Mouse (Mus musculus) CD4-positive helper T cell, adult 2 months (primary cell): ENCODE data around the gene Cnga1.

ENCODE experiments used
- DNase-seq: peaks from one replicate; pipeline ENCODE4 v3.0.0-alpha.2; 2012; ENCODE audit warnings: low read depth, missing footprints, low spot score

Gene Cnga1

DNA sequence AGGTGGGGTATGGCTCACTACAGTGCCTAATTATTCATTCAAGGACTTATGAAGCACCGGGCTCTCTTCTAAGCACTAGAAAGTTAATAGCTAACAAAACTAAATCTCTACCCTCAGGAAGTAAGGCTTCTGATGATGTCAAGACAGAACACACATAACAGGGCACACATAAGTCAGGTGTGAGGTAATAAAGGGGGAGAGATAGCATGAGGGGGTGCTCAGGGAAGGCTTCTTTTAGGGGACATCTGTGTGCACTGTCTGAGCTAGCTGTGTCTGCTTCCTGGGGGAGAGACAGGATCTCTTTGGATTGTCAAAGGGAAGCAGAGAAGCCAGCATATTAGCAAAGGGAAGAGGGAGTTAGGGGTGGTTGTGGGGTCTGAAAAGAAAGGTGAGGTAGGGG lies at the start of gene Cnga1:
TSS of gene Cnga1 (minus strand) at position 101 of the 400 bp plus-strand sequence.
- DNase-seq, result no peak

DNA sequence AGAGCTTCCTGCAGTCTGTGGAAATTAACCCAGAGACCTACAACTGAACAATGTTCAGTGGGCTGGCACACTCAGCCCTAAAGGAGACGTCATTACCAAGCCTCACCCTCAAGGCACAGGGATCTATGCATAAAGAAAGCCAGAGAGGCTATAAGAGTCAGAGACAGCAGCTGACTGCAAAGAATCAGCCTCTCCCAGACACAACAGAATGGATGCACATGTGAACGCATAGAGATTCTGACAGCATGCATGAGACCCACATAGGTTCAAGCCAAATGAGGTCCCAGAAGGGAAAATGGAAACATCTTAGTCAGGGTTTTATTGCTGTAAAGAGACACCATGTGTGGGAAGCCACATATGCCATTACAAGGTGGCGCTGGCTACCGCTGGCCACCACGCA lies 46.4 kb upstream of the Cnga1 start:
- DNase-seq, result no peak

DNA sequence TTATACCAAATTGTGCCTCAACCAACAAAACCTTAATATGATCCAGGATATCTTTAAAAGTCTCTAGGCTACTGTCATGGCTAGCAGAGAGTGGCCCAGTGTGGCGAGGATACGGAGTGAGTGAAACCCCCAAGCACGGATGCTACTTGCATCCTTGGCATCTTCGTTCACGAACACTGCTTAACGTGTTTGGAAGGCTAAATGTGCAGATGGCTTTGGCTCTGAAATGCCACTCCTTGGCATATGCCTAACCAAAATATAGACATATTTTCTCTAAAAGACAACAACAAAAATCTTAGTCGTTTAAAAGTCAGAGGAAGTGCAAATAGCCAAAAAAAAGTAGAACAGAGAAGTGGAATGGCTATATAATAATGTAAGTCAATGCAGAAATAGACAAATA lies 45.5 kb upstream of the Cnga1 start:
- DNase-seq, result no peak

DNA sequence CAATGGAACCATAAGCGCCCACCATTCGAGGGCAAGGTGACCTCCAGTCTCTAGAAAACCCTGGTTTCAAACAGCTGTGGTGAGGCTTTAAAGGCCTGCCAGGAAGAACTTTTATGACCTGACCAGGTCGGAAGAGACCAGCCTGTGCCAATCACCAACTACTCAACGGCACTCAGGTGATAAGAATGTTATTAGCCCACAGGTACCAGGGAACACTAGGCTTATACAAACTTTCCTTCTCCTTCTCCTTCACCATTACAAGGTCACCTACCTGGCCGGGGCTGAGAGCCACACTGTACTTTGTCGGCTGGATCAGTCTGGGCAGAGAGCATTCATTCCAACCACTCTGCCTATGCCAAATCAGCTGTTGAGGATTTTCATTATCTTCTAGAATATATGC lies 37.4 kb upstream of the Cnga1 start:
- no peak for DNase-seq

DNA sequence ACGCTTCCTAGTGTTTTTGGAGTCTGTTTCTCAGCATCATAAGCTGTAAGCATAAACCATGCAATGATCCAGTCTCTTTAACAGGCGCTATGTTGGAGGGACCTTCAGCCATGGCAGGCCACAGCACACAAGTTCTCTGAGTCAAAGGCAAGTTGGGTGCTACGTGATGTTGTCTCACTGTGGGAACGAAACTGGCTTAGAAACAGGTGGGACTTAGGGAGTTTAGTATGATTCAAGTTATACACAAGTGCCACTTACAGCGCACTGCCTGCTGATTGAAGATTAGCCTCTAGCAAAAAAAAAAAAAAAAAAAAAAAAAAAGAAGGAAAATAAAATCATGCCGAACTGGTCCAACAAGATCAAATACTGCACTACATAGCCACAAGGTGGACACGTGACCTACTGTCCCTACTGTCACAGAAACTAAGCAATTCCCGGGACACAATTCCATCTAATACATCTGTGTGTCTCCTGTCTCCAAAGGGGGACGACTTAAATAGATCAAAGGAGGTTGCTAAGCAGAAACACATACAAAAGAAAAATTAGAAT lies 31.0 kb upstream of the Cnga1 start:
- no peak for DNase-seq

DNA sequence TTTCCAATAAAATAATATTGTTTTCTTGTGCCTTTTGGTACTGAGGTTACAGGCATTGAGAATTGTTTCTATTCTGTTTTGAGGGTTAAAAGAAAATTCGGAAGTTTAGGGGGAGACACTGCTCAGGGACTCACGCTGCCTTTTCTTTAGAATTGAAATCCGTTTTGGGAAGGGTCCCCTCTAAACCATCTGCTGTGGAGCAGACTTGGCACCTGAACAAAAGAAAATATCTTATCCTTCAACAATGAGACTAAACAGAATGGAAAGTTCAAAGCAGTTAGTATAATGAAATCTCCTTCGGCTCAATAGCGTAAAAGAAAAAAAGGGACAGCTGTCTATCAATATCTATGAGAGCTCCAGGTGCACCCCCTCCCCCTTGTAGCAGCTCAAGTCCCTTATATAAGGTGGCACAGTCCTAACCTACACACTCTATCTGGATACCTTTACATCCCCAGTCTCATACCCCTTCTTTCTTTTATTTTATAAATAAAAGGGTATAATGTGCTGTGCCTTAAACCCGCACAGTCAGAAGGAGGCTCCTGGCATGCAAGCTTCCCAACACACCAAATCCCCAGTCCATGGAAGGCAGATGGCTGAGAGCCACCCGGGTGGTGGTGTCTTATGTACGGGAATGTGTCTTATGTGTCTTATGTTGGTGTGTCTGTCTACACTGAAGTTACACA lies 27.1 kb upstream of the Cnga1 start:
- DNase-seq, result no peak

DNA sequence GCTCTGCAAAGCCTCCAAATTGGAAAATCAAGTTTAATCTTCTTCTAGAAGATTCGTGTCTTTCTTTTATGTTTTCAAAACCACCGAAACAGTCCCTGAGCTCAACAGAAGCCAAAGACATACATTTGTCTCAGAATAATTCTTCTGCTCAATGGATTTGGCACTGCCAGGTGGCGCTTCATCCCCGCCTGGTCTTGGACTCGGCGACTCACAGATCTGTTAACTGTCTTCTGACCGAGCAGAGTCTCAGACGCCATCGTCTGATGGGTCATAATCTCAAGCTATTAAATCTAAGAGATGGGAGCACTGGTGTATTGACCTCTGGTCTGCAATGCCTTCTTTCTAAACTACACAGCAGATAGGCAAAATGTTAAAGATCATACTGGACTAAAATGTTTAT lies 24.3 kb upstream of the Cnga1 start:
- DNase-seq, result no peak

DNA sequence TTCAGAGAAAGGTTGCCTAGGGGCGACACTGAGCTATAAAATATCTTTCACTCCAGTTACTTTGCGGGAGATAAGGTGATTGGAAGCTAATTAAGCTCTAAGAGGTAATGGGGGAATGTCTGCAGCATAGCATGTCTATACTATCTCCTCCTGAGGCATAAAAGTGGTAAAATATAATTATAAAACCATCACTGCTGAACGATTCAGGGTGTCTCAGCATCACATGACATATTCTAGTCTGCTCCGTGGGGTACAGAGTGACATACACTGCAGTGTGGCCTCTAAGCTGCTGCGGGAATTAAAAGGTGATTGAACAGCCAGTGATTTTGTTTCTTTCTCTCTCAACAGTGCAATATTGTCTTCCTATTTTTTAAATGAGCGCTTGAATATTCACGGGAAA lies 22.4 kb upstream of the Cnga1 start:
- no peak for DNase-seq

DNA sequence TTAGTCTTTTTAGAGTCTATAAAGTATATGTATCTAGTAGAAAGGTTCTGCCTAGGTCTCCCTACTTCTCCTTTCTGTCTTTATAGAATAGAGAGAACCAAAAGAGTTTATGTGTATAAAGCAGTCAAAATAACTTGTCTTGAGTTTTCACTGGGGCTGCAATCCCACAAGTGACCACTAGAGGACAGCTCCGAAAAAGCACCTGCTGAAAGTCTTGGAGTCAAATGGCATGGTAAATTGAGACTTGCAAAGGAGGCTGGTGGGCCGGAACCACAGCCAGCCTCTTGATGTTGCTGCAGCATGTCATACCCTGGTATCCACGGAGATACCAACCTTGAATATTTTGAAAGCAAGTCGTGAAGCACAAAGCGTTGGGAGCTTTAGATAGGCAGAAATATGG lies 21.2 kb upstream of the Cnga1 start:
- DNase-seq, result peak; percentile 61

DNA sequence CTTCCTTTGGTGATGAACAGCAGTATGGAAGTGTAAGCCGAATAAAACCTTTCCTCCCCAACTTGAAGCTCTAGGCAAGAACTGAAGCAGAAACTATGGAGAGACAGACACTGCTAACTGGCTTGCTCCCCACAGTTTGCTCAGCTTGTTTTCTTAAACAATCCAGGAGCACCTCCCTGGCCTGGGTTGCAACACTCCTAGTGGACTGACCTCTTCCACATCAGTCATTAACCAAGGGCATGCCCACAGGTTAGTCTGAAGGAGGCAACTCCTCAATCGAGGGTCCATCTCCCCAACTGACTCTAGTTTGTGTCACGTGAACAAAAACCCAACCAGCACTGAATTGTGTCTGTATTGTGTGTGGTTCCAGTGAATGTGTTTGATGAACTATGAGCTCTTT lies 20.8 kb upstream of the Cnga1 start:
- DNase-seq, result no peak

DNA sequence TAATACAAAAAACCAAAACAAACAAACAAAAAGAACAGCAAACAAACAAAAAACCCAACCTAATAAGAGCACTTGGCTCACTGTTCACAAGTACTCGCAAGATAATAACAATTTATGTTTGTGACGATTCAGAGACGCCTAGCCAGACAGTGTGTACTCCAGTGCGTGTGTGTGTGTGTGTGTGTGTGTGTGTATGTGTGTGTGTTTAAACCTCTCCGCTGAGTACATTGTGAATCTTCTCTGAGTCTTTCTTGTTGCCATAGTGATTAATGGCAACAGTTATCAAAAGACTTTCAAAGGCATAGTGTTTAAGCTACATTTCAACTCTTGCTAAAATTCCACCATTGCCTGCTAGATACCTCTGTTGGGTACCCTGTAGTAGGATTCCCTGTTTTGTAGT lies 20.1 kb upstream of the Cnga1 start:
- DNase-seq, result no peak

DNA sequence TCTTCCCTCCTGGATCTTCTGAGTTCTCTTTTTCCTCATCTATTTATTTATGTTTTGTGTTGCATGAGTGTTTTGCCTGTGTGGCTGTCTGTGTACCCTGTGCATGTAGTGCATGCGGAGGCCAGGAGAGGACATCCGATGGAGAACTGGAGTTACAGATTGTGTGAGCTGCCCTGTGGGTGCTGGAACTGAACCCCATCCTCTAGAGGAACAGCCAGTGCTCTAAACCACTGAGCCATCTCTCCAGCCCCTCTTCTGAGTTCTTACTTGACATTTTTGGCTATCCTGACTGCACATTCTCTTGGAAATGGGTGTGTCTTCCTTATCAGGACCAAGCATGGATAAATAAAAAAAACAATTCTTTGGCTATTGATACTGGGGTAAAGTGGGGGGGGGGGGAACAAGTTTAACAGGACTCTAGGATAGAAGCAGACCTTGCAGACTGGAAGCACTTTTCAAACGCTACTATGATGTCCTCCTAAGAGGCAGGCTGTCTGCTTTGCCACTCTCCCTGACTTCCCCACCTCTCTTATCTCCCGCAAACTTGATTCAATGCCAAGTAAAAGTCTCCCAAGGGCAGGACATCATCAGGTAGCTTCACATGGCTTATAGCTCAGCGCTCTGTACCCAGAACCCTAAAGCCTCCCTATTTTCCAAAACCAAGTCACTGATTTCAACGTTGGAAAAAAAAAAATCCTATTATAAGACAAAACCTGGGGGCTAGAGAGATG lies 17.1 kb upstream of the Cnga1 start:
- DNase-seq, result no peak

DNA sequence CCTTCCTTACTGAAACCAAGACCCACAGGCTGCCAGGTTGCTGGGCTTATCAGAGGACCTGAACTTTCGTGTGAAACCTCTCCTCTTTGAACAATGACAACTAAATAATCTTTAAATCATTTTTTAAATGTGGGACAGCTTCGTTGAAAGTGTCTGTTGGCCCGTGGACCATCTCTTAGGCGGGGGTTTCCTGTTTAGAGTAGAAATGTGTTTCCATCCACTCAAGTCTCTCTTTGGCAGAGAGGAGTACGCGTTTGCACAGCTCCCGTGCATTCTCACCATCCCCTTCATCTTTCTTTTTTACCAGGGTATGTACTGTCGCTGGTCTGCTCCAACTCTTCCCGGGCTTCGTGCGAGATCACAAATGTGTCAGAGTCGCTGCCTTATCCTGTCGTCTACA lies 14.3 kb upstream of the Cnga1 start:
- DNase-seq, result no peak

DNA sequence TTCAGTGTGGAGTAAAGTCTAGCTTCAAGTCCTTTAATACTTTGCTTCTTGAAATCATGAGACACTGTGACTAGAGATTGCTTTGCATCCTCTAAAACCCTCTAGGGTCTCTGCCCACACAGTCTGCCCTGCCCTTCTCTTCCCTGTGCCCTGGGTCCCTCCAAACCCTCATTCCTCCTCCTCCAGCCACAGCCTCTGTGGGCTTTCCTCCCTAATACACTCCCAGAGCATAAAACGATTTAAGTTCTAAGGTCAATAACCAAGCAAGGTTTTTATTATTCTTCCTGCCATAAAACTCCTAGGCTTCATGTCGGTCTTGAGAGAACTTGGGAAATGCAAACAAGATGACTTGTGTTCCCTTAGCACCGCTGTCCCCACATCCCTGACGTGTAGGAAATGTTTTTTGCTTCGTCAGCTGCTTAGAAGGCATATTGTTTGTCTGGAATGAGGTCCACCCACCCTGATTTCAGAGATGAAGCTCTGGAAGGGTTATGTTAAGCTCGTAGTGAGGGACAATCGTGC lies 12.3 kb upstream of the Cnga1 start:
- DNase-seq, result no peak

DNA sequence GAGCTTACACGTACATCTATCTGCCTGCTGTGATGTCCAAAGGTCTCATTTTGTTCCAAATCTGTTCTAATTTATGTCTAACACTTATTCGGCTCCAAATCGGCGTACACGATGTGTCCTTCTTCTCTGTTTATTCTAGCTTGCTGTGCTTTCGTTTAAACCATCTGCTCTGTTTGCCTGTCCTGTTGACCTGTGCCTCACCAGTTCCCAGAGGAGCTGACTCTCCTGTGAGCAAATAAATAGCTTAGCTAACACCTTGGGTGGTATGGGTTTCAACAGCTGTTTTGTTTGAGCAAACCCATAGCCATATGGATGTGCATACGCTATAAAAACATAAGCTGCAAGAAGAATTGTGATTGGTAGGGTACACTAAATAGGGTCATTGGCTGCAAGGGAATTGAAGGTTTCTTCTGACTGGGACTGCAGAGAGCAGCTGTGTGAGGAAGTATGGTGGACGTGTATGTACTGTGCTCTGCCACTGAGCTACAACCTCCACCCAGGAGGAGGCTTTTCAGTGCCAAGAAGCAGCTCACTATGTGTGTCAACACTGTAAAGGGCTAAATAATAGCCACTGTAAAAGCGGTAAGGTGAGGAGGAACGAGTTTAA lies 9.1 kb upstream of the Cnga1 start:
- DNase-seq, result no peak

DNA sequence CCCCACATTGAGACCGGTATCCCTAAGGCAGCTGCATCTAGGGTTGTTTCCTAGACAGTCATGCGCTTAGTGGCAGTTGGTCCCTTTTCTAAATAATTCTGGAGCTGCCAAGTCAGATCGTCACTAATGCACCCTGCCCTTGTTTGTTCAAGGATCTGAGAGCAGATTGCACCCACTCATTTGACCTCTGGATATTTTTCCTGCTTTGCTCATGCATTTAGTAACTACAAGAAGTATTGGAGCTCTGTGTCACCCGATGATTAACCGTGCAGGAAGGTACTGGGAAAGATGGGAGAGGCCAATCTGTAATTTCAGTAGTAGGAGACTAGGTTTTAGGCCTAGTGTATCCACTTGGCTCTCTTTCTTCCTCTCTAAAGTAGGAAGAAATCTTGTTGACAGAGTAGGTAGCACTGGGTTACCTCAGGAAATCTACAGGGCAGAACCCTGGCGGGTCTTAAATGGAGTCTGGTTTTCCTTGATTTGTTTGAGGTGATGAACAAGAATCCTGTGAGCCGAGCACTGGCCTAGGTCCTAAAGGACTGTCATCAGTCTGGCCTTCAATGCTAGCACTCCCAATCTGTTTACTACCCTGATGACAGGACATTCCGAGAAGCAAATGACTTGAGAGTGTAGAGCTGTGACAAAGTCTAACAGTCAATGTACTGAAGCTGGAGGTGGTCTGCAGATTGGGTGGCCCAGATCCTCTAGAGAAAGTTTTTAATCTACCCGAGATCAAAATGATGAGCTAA lies 5.1 kb upstream of the Cnga1 start:
- DNase-seq, result no peak

DNA sequence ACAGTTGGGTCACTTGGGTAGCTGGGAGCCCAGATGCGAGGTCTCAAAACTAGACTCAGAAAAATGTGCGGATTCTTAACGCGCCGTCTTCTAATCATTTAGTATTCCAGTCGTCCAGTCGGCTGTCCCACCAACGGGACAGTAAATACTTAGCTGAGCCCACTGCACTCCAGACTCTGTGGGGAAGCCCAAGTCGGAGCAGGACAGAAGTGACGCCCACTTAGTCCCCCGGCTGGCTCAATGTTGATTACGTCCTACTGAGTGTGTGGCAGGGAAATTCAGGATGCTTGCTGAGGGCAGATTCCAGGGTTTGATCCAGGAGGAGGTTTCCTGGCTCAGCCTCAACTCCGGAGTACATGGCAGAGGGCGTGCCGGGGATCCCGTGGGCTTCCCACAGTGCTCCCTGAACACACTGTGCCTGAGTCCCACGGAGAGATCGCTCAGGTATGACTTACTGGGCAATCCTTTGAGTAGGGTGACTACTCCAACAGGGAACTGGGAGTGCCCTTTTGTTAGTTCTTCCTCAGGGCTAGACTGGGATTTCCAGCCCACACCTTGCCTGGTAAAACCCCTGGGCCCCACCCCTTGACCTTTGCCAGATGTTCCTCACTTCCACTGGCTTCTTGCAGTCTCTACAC lies 4.0 kb upstream of the Cnga1 start:
- DNase-seq, result no peak

DNA sequence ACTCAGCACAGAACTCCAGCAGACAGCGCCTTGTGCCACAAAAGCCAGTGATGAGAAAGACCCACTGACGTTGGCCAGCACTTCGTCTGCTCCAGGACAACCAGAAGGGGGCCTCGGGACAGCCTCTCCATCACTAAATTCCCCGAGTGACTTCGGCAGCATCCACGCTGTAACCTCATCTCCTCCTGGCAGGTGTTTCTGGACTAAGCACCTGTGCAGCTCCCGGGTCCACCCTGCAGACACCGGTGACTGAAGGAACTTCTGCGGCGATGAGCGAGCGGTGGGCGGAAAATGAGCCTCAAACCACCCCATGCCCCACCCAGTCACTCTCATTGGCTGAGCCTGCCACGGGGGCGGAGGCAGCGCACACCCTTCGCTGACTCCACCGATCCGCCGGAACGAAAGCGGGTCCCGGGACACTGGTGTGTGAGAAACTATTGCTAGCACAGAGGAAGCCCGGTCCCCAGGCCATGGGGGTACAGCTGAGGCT lies 3.4 kb upstream of the Cnga1 start, which contains the start of gene Nipal1:
TSS of gene Nipal1 (plus strand) at position 378 of the 490 bp plus-strand sequence.
- DNase-seq, result peak; percentile 91

DNA sequence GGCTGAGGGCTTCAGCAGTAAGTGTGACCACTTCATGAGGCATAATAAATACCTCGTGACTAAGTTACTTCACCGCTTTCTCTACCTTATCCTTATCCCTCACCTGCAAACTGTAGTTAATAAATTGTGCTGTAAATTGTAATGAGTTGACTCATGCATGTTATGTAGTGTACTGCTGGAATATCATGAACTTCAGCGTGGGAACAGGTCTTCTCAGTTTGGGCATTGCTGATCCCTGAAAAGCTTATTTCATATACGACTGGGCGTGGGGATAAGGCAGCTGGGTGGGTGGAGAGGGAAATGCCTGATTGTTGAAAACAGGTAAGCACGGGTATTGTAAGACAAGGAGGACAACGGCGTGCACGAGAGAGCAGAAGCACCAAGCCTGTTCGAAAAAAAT lies 2.9 kb upstream of the Cnga1 start:
- DNase-seq, result no peak

DNA sequence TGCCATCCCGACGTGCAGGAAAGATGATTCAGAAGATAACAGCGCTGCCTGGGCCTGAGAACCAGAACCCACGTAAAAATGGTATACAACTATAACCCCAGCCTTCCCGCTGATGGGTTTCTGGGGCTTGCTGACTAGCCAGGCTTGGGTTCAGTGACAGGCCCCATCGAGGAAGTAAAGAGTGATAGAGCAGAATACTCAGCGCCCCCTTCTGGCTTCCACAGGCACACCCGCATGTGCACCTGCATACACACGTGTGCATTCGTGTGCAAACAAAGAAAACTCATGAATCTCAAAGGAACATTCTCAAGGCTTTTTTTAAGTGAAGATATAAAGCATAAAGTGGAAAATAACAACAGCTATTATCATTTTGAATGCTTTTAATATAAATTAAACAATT lies 2.1 kb upstream of the Cnga1 start:
- peak; percentile 81 for DNase-seq

DNA sequence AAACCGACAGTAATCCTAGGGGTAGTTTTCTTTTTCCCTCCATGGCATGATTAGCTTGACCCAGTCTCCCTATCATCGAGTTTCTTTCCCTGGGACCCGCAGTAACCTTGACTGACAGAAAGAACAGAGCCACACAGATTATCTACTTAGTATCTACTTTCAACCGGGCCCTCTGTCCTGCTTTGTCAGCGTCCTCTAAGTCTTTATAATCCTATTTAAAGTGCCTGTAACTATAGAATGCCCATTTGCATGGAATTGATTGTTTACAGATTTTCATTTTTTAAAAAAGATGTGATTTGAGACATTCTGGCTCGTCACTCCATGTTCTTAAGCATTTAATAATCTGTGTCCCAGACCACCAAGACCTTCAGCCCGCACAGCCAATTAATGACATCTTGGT lies 420 bp downstream of the Cnga1 start:
- DNase-seq, result no peak
